8 mouse cellular contexts compared by ENCODE assay signal in the genomic region with DNA sequence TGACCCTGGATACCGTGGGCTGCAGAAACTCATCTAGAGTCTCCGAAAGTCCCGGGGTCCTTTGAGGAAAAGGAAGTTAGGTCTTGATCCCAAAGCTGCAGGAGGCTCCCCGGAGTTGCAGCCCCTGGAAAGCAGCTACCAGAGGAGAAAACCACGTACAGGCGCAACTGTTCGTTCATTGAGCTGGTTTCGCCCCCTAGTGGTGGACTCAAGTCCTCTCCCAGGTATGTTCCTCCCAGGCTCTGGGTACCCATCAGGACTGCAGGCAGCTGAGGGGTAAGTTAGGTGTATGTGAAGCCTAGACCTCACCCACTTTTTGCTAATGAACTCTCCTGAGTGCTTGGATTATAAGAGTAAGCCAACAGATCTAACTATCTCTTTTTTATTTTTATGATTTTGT. TPM values are rescaled to one million over a fixed set of nuclear protein-coding genes. Genes with fewer than 3 reads are reported as not detected.
DNase-seq lines count a peak whose midpoint lies in the region; ATAC-seq and TF ChIP-seq lines count a peak whose summit lies in the region.

No protein-coding gene starts in this region.

- DNase-seq in B cell, adult 2 months, result peak; percentile 59 to 67
- peak; percentile 86 for DNase-seq in NIH3T3 (ENCODE audit: low read depth)
- peak; percentile 87 to 91 for DNase-seq in cerebellum, postnatal 10 days
- DNase-seq in gastrocnemius, postnatal 36 days, result peak; percentile 39 to 57
- DNase-seq in kidney, postnatal 10 days, result peak; percentile 88
- DNase-seq in liver, embryonic 14.5 days (ENCODE audit: low read depth in 3 of 3, low spot score in 3 of 3), result peak; percentile 55 to 58 (median 57)
- peak; percentile 81 for DNase-seq in retina, postnatal 1 day
- peak; percentile 67 for DNase-seq in urinary bladder, postnatal 25 days (ENCODE audit: low spot score)

- no peak overlapping the region for H3K9ac ChIP-seq in liver, embryonic 14.5 days (replicated peaks)

- no peaks in the 10 kb centered on the region; the same call in 1 of the 2 replicates for H3K27me3 ChIP-seq in liver, embryonic 14.5 days (ENCODE audit: control insufficient read depth, insufficient read depth, low read length)

- TF ChIP-seq EP300 in liver, embryonic 14.5 days (IDR thresholded peaks at IDR 0.05; ENCODE audit: low read depth), result no peak

- WGBS in liver, embryonic 14.5 days (ENCODE audit: insufficient replicate concordance), result 5% methylated on average over 8 of the region's 8 CpGs

- H3K4me3 ChIP-seq in liver, embryonic 14.5 days (ENCODE audit: insufficient read depth in 1 of 2, low read depth in 2 of 2, low read length in 2 of 2), result no peak overlapping the region

- no peak overlapping the region for H3K4me2 ChIP-seq in liver, embryonic 14.5 days (ENCODE audit: low read depth)

- H3K36me3 ChIP-seq in liver, embryonic 14.5 days (replicated peaks; ENCODE audit: control insufficient read depth, insufficient read depth, low read depth), result no peaks in the 10 kb centered on the region

- H3K4me1 ChIP-seq in liver, embryonic 14.5 days (replicated peaks; ENCODE audit: control insufficient read depth in 2 of 2, insufficient read depth in 2 of 2, low read length in 1 of 2), result no peaks in the 10 kb centered on the region

- peak; percentile 95 for TF ChIP-seq CTCF in liver, embryonic 14.5 days (IDR thresholded peaks at IDR 0.05; ENCODE audit: low read depth)

- ATAC-seq in liver, embryonic 14.5 days (ENCODE audit: insufficient read depth), result peak; percentile 64; the same call in 1 of the 2 replicates

- H3K27ac ChIP-seq in liver, embryonic 14.5 days, result no peak overlapping the region

- intact Hi-C loops in gastrocnemius, postnatal 36 days (cut with DNase I), result loop anchor here (2.0 kb wide), 1 partner anchor 45 kb away; no protein-coding TSS in a partner anchor

- no peaks in the 10 kb centered on the region for H3K9me3 ChIP-seq in liver, embryonic 14.5 days (ENCODE audit: control insufficient read depth, low read length)

RNA-seq across cellular contexts. Expression of a gene that starts 16.1 kb away (rescaled TPM):
- total RNA-seq in gastrocnemius, postnatal 36 days (2021), result under 1 TPM; 0.69 to 0.84 TPM
- polyA plus RNA-seq in liver, embryonic 14.5 days (2012; rRNA removed), result 0.61 and 0.91 TPM in 2 replicates
- polyA plus RNA-seq in liver, embryonic 14.5 days (2014; fragmentation: Nextera tagmentation; extraction: Ambion mirVana), result 0.42 and 0.53 TPM in 2 replicates

RNA-seq across cellular contexts. Expression of a gene that starts 27.2 kb away (rescaled TPM):
- 10 to 100 TPM; 22.0 to 22.6 TPM for total RNA-seq in gastrocnemius, postnatal 36 days (2021)
- 57.6 and 61.8 TPM in 2 replicates for polyA plus RNA-seq in liver, embryonic 14.5 days (2012; rRNA removed)
- polyA plus RNA-seq in liver, embryonic 14.5 days (2014; fragmentation: Nextera tagmentation; extraction: Ambion mirVana), result 78.7 and 88.5 TPM in 2 replicates

RNA-seq across cellular contexts. Expression of a gene that starts 52.7 kb away (rescaled TPM):
- total RNA-seq in gastrocnemius, postnatal 36 days (2021), result 1 to 10 TPM; 1.8 to 4.6 TPM
- polyA plus RNA-seq in liver, embryonic 14.5 days (2012; rRNA removed), result 18.1 and 20.1 TPM in 2 replicates
- 15.8 and 19.3 TPM in 2 replicates for polyA plus RNA-seq in liver, embryonic 14.5 days (2014; fragmentation: Nextera tagmentation; extraction: Ambion mirVana)
